Mouse (Mus musculus): ENCODE measurements around the gene Capg. TPM values are rescaled to one million over a fixed set of nuclear protein-coding genes. Genes with fewer than 3 reads are reported as not detected.
"Not testable (repeated sequence)": the region's sequence is repeated elsewhere in the genome, so short reads cannot be mapped to it uniquely, and the experiment has no call there.

Capg gene
- total RNA-seq, 2 experiments from 2014 or later, result 15.8 to 16.6 TPM

DNA sequence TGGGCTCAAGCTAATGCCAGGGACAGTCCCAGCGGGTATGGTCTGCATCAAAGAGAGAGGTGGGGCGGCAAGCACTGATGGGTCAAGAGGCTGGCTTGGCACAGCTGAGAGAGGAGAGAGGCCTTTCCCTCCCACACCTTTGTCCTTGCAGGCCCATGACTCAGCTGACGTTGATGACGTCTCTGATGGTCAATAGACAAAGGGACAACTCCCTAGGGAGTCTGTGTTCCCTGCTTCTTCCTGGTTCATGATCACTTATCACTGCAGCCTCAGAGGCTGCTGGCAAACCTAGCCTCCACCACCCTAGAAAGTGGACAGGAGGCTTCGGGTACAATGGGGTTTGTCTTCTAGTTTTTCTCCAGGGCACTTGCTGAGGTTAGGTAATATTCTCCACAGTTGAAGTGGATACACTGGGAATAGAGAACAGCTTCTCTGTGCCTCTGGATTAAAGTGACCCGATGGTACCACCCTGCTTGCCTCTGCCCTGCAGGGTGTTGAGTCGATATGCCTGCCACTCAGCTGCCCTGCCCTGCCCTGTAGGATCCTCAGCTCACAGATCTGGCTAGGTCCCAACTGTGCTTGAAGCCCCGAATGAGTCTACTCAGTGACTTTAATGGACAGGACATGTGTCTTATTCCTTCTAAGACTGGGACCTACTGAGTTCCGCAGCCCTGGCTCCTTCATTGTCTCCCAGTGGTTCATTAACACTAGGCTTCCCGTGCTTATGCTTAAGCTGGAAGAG is 15.6 kb upstream of the Capg start:
- no peak for DNase-seq (ENCODE audit: low spot score in 2 of 2)

DNA sequence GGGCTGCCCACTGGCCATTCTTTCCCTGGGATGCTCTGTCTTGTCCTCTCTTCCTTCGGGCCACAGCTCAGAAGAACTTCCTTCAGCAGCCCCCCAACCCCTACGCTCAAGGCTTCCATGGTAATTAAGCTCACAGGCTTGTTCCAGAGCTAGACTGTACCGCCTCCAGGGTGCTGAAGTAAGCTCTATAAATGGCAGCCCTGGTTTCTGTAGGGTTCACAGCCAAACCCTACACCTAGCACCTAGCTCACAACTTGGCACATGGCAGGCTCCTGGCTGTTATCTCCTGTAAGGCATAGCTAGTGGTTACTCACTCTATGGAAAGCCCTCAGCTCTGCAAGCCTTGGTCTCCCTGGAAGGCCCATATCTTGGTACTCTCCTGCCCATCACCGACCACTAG is 11.6 kb upstream of the Capg start:
- no peak for DNase-seq (ENCODE audit: low spot score in 2 of 2)

DNA sequence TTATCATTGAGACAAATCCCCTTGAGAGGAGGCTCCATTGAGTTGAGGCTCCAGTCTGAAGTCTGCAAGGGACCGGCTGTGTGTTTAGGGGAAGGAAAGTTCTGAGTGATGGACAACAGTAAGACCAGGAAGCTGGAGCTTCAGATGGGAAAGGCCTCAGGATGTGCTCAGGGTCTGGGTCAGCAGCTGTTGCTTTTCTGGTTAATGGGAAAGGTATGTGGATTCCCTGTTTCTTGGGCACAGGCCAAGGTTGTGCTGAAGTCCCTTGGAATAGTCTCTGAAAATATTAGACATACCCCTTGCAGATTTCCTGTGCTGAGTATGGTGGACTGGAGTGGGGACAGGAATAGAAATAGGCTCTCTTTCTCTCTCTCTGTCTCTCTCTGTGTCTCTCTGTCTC is 10.6 kb upstream of the Capg start:
- DNase-seq (ENCODE audit: low spot score in 2 of 2), result not testable (repeated sequence)

DNA sequence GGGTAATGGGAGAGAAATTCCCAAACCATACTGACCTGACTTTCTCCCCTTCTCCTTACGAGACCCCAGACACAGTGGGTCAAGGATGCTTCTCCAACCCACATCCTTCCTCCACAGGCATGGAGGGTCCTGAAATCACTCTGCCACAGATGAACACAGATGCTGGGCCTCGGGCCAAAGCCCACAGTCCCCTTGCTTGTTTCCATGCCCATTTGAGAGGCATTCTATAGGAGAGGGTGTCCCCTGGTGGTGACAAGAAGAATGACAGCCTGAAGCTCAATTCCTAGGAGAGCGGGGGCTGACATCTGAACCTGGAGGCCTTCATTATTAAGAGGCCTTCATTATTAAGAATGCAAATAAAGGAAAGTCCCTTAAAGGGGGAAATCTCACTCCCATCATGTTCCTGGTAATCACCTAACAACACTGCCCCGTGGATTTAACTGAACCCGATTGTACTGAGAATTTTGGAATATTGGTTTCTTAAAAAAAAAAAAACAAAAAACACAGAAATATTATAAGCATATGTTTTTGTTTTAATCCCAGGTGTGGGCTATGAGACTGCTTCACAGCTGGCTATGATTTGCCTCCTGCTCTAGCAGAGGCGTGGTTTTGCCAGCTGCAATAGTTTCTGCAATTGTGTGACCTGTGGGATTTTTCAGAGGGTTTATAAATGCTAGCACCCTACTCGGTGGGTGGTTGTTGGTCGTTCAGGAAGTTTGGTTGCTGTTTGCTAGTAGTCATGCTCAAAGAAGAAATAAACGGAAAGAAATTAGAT is 10.0 kb upstream of the Capg start:
- DNase-seq (ENCODE audit: low spot score in 2 of 2), result peak; percentile 58 to 78

DNA sequence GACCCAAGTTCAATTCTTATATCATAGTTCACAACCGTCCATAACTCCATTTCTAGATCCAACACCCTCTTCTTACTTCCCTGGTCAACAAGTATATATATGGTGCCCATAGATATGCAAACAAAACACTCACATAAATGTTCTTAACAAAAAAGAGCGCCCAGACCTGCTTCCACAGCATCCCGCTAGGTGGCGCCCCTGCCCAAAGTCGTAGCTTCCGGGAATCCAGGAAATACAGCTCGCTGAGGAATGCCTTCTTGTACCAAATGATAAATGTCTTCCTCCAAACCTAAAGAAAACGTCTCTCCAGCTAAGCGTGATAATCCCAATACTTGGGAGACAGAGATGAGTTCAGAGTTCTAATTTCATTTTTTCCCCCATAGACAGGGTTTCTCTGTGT is 9.0 kb upstream of the Capg start:
- peak; percentile 76 to 85 for DNase-seq (ENCODE audit: low spot score in 2 of 2)

DNA sequence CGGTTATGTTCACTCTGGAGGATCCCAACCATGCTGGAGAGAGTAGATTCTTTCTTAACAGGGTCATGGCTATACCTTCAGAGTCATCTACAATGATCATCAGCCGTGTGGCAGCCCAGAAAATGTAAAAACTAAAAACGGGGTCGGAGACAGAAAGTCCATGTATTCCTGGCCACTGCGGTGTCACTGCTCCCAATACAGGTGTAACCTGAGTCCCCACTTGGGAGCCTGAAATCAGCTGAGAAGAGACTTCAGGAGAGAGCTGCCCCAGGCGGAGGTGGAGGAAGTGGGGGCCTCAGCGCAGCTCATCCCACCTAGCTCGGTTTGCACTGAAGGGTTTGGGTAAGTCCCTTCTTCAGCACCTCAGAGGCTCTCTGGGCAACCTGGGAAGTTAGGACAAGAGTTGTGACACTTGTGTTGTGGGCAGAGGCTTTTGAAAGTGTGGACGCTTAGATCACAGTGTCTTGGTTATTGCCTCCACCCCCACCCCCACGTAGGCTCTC is 6.1 kb upstream of the Capg start:
- no peak for DNase-seq (ENCODE audit: low spot score in 2 of 2)

DNA sequence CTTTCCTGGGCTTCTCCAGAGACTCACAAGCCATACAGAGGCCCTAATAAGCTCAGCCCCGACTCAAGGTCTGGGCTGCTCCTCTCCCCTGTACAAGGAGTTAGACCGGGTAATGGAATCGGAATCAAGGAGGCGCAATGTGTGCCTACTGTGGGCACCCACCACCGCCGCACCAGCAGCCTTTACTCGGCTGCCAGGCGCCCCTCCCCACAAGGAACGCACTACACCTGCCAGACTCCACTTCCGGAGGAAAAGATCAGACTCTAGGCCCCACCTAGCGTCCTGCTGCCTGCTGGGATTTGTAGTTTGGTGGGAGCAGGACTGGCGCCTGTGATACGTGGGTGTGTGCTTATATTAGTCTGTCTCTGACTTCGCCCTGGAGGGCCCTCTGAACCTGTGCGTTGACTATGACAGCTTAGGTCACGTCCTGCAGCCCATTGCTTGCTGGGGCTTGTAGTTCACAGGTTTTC is 5.6 kb upstream of the Capg start:
- DNase-seq (ENCODE audit: low spot score in 2 of 2), result peak in 1 of 2 experiments; percentile 71

DNA sequence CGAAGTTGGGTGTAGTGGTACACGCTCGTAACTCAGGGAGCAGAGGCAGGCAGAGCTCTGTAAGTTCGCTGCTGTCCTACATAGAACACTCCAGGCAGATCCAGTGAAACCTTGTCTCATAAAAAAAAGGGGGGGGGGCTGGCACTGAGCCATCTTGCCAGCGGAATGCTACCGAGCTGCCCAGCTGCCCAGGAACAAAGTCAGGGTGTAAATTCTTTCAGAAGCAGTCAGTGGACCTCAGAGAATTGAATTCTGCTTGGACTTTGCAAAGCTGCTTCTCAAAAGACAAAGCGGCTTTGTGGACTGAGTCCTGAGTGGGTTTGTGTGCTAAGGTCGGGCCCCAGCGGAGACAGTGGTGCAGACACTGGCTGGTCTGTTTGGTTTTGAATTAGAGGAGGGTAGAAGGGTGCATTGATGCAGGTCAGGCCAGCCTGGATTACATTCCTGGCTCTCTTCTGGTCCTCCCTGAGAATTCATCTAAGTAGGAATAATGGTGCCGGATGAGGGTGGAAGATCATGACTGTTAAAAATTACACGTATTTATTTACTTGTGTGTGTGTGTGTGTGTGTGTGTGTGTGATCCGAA is 833 bp upstream of the Capg start:
- DNase-seq (ENCODE audit: low spot score in 2 of 2), result no peak

DNA sequence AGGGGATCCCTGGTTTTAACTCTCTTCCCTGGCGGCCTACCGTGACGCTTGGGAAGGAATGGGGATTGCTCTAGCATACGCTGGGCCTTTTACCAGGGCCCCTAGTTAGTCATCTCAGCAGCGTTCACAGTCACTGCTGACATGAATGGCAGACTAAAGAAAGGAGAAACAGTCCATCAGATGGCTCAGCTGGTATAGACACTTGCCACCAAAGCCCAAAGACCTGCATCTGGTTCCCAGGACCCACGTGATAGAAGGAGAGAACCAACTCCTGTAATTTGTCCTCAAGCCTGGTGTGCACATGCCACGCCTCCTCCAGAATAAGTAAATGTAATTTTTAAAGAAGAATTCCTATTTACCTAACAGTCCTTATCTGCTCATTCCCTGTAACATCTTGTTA is 1.2 kb downstream of the Capg start:
- DNase-seq (ENCODE audit: low spot score in 2 of 2), result no peak

DNA sequence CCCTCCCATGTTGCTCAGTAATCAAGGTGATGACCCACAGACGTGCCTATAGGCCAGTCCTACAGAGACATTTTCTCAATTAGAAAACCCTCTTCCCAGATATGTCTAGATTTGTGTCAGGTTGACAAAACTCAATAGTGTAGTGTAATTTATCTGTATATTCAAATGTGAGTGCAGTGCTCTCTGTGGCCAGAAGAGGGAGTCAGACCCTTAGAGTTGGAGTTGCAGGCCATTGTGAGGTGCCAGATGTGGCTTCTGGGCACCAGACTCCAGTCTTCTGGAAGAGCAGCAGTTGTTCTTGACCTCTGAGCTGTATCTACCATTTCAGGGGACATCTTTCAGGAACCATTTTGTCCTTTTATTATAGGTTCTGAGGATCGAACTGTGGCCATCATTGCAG is 2.9 kb downstream of the Capg start:
- no peak for DNase-seq (ENCODE audit: low spot score in 2 of 2)

DNA sequence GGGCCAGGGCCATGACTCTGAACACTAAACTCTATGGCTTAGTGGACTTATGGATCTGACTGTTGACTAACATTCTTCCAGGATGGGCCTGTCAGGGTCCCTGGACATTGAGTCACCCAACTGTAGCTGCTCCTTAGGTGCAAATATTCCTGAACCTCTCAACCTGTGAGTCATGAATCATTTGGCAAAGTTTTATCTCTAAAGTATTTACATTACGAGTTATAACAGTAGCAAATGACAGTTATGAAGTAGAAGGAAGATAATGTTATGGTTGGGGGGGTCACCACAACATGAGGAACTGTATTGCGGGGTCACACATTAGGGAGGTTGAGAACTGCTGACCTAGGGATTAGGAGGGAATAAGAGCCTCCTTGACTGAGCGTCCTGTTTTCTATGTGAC is 3.7 kb downstream of the Capg start:
- no peak for DNase-seq (ENCODE audit: low spot score in 2 of 2)

DNA sequence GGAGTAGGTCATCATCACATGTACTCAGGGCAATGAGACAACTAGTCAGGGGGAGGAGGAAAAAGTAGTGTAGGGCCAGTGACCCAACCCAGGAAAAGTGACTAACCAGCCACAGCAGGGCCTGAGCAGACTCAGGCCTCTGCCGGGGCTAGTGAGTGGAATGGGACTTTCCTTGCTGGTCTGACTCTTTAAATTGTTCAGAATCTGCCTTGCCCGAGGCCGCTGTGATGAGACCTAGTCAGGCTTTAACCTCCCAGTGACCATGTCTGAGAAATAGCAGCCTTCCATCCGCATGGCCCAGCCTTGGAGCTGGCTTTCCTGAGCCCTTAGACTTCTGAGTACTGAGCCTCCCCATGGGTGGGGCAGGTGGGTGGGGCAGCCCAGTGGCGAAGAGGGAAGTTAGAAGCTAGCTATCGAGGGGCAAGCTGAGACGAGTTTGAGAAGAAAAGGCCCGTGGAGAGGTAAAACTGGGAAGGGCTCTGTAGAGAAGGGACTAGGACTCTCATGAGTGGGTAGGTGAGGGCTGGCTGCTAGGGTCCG is 4.9 kb downstream of the Capg start:
- peak in 1 of 2 experiments; percentile 42 for DNase-seq (ENCODE audit: low spot score in 2 of 2)

DNA sequence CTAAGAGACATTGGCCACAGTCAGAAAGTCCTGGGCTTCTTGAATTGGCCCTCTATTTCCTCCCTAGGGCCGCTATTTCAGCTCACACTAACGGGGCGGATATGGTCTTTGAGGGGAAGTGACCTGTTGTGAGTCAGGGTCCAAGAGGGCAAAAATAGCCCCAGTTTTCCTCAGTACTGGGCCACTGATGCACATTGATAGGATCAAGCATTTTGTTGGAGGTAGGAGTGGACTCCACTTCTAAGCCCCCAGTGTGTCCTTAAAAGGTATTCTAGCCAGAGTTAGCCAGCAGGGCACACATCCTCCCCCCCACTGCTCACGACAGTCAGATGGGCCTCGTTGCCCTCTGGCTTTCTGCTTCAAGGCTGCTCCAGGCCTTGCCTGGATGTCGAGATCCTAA is 5.8 kb downstream of the Capg start:
- no peak for DNase-seq (ENCODE audit: low spot score in 2 of 2)

DNA sequence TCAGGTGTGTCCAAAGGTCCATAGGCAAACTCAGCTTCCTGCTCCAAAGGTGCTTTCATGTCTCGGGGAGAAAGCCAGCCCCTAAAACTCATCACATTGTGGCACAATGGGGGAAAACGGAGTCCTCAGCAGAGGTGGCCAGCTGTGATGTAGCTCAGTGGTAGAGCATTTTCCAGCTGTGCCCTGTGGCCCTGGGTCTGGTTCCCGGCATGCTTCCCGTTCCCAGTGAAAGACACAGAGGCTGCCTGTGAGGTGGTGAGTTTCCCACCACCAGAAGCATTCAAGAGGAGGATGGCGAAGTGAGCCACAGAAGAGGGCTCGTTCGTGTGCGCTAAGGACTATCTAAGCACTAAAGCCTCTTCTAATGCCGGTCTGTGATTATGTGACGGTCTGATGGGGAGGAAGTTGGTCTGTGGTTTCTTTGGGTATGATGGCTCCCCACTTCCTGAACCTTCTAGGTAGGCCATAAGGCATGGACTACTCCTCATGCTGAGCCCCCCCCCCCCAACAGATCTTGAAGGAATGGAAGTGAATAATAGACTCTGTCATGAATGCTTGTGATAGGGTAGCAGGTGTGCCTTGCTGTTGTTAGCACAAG is 6.4 kb downstream of the Capg start:
- DNase-seq (ENCODE audit: low spot score in 2 of 2), result no peak

DNA sequence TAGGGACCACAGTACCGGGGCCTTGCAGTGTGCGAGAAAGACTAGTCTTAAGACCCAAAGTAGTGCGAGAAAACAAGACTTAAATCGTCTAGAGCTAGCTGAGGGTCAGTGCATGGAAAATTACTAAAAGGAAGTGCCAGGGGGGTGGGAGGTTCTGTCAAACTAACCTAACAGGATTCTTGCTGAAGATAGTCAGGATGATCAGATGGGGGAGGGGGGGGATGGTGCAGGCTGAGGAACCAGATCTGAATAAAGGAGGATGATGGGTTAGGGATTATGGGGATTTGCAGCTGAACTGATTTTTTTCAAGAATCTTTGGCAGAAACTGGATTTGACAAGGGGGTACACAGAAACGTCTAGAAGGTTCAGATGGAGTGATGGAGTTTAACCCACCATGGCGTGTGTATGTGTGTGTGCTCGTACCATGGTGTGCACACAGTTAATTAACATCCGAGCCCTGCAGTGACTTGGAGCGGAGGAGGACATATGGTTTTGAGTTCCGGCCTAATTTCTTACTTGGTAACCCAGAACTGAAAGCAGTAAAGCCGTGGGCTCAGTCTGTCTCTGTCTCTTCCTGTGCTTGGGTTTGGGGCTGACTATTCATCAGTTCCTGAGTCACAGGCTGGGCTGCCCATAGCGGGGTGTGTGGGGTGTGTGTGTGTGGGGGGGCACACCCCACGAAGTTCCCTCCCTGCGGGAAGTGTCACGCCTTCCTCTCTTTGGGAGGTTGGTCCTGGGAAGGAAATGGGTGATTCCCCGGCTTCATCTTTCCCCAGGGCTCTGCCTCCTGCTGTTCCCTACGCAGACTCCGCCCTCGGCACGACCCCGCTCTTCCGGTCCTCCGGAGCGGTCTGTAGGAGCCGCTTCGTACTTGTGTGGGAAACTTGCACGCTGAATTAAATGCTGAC is 8.2 kb downstream of the Capg start:
- peak in 1 of 2 experiments; percentile 61 for DNase-seq (ENCODE audit: low spot score in 2 of 2)

DNA sequence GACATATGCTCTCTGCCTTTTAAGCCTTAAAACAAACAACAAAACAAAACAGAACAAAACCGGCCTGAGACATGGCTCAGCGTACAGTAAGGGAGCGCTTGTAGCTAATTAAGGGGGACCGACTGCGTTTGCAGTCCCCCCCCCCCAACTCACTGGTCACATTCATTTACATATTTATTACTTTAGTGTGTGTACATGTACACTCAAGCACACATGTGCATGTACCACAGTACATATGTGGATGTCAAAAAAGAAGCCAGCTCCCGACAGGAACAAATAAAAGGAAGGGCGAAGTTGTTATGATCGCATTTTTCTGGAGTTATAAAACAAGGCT is 8.9 kb downstream of the Capg start:
- no peak for DNase-seq (ENCODE audit: low spot score in 2 of 2)

DNA sequence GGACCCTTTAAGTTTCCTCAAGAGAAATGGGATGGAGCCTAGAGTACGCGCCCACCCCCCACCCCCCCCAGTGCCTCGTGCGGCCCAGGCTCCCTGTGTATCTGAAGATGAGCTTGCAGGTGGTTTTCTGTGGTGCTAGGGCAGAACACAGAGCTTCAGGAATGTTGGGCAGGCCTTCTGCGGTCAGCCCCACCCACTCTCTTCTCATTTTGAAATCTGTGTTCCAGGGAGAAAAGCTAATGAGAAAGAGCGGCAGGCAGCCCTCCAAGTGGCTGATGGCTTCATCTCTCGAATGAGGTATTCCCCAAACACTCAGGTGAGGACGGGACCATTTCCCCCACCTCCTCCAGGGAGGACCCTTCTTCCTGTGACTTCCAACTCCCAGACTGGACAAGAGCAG is 16.6 kb downstream of the Capg start:
- DNase-seq (ENCODE audit: low spot score in 2 of 2), result no peak

DNA sequence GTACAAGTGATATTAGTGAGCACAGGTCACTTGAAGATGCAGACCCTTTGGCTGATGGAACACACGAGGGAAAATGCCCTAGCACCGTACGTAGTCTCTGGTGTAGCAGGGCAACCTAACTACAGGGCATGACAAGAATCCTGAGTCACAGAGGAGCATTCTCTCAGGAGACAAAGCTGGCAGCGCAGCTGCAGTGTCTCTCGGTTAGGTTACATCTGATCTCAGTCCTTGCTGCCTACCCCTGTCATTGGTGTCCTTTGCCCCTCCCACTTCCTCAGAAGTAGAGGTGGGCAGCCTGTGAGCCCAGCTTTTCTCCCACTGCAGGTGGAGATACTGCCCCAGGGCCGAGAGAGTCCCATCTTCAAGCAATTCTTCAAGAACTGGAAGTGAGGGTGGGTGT is 18.3 kb downstream of the Capg start:
- DNase-seq (ENCODE audit: low spot score in 2 of 2), result no peak

DNA sequence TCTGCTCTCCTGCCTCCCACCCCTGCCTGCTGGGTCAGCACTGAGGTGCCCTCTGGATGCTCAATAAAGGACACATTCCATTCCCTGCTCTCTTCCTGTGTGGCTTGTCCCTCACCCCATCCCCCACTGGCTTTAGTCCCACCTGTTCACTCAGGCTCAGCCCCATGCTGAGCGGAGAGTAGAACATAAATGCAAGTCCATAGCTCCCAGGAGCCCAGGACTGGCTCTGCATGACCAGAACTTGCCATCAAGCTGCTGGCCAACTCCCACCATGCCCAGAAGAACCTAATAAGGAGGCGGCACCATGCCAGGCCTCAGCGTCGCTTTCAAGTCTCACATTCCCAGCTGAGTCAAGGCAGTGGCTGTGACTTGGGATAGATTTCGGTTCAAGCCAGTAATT is 18.7 kb downstream of the Capg start:
- DNase-seq (ENCODE audit: low spot score in 2 of 2), result no peak

DNA sequence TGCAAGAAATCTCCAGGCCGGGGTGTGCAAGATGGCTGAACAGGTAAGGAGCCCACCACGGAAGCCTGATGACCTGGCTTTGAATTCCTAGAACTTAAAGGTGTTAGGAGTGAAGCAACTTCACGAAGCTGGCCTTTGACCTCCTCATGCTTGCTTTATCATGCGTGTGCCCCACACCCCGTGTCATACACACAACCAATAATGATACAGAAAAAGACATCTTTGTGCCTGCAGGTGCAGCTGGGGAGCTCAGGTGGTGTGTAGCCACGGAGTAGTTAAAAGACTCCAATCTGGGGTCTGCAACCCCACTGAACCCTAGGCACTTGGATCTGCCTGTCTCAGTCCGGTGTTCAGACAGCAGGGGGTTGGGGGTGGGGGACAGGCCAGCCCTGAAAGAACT is 21.3 kb downstream of the Capg start:
- no peak for DNase-seq (ENCODE audit: low spot score in 2 of 2)

All from gastrocnemius, postnatal 4 days (tissue).